Comparison of ENCODE assay signal across 28 mouse cellular contexts in the genomic region with DNA sequence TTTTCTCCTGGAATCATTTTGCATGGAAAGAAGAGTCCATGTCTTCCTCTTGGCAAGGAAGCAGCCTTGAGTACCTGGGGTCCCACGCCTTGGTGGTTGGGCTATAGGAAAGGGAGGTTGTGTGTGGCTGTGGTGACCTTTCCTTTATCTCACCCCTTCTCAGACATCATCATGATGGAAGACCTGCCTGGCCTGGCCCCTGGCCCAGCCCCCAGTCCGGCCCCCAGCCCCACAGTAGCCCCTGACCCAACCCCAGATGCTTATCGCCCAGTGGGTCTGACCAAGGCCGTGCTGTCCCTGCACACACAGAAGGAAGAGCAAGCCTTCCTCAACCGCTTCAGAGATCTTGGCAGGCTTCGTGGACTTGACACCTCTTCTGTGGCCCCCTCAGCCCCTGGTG. TPM values are rescaled to one million over a fixed set of nuclear protein-coding genes. Genes with fewer than 3 reads are reported as not detected.
DNase-seq lines count a peak whose midpoint lies in the region; ATAC-seq and TF ChIP-seq lines count a peak whose summit lies in the region.
"Had no signal": no experiment of that assay in that cellular context is flagged by ENCODE, and none has a peak within 500 bp of the region (broad histone marks: within the 10 kb centered on the region; RNA-seq: fewer than 3 reads in every experiment).

No protein-coding gene starts in this region.

- TF ChIP-seq CTCF in midbrain, postnatal 0 days (IDR thresholded peaks at IDR 0.05) = no peak

- 0 out of 2 replicates have a peak overlapping the region, but pooled peaks have one; percentile 50 for H3K9ac ChIP-seq in heart, embryonic 13.5 days
- no peak overlapping the region for H3K9ac ChIP-seq in heart, embryonic 11.5 days (ENCODE audit: low read depth, low read length)
- 0 out of 2 replicates have a peak overlapping the region, but pooled peaks have one; percentile 12 for H3K9ac ChIP-seq in midbrain, embryonic 14.5 days (replicated peaks; ENCODE audit: low read length)
- H3K9ac ChIP-seq in midbrain, postnatal 0 days (replicated peaks; ENCODE audit: low read length, poor library complexity, severe bottlenecking) = no peak overlapping the region
- no peak overlapping the region for H3K9ac ChIP-seq in kidney, embryonic 16.5 days (replicated peaks; ENCODE audit: low read length)
- H3K9ac ChIP-seq: embryonic facial prominence, embryonic 13.5 days; hindbrain, embryonic 14.5 days; liver, embryonic 13.5 days; midbrain, embryonic 13.5 days; neural tube, embryonic 12.5 days had no signal

- no peak overlapping the region for H3K4me3 ChIP-seq in heart, embryonic 13.5 days
- no peak overlapping the region for H3K4me3 ChIP-seq in heart, embryonic 11.5 days (ENCODE audit: low read depth, low read length)
- no peak overlapping the region for H3K4me3 ChIP-seq in midbrain, embryonic 14.5 days (replicated peaks; ENCODE audit: low read depth, low read length)
- H3K4me3 ChIP-seq in midbrain, postnatal 0 days (ENCODE audit: low read depth, low read length) = no peak overlapping the region
- no peak overlapping the region for H3K4me3 ChIP-seq in kidney, embryonic 16.5 days (ENCODE audit: low read length)
- H3K4me3 ChIP-seq: embryonic facial prominence, embryonic 13.5 days; left cerebral cortex, adult 2 months; liver, embryonic 13.5 days; midbrain, embryonic 13.5 days; neural tube, embryonic 12.5 days had no signal

- peaks cover 95% of the 10 kb centered on the region for H3K36me3 ChIP-seq in heart, embryonic 13.5 days
- H3K36me3 ChIP-seq in heart, embryonic 11.5 days (ENCODE audit: control insufficient read depth, insufficient read depth, low read length) = peaks cover 43% of the 10 kb centered on the region
- peaks cover 88% of the 10 kb centered on the region for H3K36me3 ChIP-seq in midbrain, embryonic 14.5 days (ENCODE audit: control insufficient read depth, insufficient read depth, low read length)
- H3K36me3 ChIP-seq in midbrain, postnatal 0 days (ENCODE audit: insufficient read depth, low read length) = peaks cover 79% of the 10 kb centered on the region
- peaks cover 76% of the 10 kb centered on the region for H3K36me3 ChIP-seq in kidney, embryonic 16.5 days (ENCODE audit: insufficient read depth, low read length)

- no peaks in the 10 kb centered on the region for H3K27me3 ChIP-seq in heart, embryonic 13.5 days (replicated peaks)
- H3K27me3 ChIP-seq in heart, embryonic 11.5 days (ENCODE audit: control insufficient read depth, insufficient read depth, low read length) = no peaks in the 10 kb centered on the region
- H3K27me3 ChIP-seq in midbrain, embryonic 14.5 days (ENCODE audit: control insufficient read depth, insufficient read depth, low read length) = no peaks in the 10 kb centered on the region
- H3K27me3 ChIP-seq in midbrain, postnatal 0 days (ENCODE audit: insufficient read depth, low read length) = no peaks in the 10 kb centered on the region
- no peaks in the 10 kb centered on the region for H3K27me3 ChIP-seq in kidney, embryonic 16.5 days (ENCODE audit: insufficient read depth, low read length)
- H3K27me3 ChIP-seq: embryonic facial prominence, embryonic 13.5 days; liver, embryonic 13.5 days; midbrain, embryonic 13.5 days; neural tube, embryonic 12.5 days had no signal

- DNase-seq in cerebellum, adult 11 months = peak; percentile 13
- DNase-seq in cerebellum, postnatal 25 days = no peak
- DNase-seq in midbrain, embryonic 14.5 days = no peak
- DNase-seq in midbrain, postnatal 0 days (ENCODE audit: low spot score) = no peak
- DNase-seq: adrenal gland, postnatal 10 days; gastrocnemius, postnatal 25 days; liver, embryonic 13.5 days; lung, adult 2 months; lung, postnatal 10 days; right cerebral cortex, adult 18-20 months; thymus, adult 18-20 months; thymus, postnatal 25 days had no signal

- H3K4me1 ChIP-seq in heart, embryonic 13.5 days = peaks cover 19% of the 10 kb centered on the region
- peaks cover 9% of the 10 kb centered on the region for H3K4me1 ChIP-seq in heart, embryonic 11.5 days (ENCODE audit: control insufficient read depth, insufficient read depth, low read length)
- peaks cover 4% of the 10 kb centered on the region for H3K4me1 ChIP-seq in midbrain, embryonic 14.5 days (ENCODE audit: control insufficient read depth, insufficient read depth, low read length)
- peaks cover 6% of the 10 kb centered on the region; the same call in 1 of the 2 replicates for H3K4me1 ChIP-seq in midbrain, postnatal 0 days (ENCODE audit: insufficient read depth, low read length)
- H3K4me1 ChIP-seq in kidney, embryonic 16.5 days (ENCODE audit: insufficient read depth, low read length) = peaks cover 10% of the 10 kb centered on the region

- WGBS in heart, embryonic 13.5 days = 82% methylated on average over 6 of the region's 6 CpGs
- whole genome bisulfite sequencing in heart, embryonic 11.5 days (ENCODE audit: insufficient replicate concordance) = 87% methylated on average over 6 of the region's 6 CpGs
- WGBS in midbrain, embryonic 14.5 days = 91% methylated on average over 6 of the region's 6 CpGs
- WGBS in midbrain, postnatal 0 days = 91% methylated on average over 6 of the region's 6 CpGs
- 87% methylated on average over 6 of the region's 6 CpGs for WGBS in kidney, embryonic 16.5 days

- no peak overlapping the region for H3K27ac ChIP-seq in heart, embryonic 13.5 days (replicated peaks)
- no peak overlapping the region for H3K27ac ChIP-seq in heart, embryonic 11.5 days (ENCODE audit: low read depth, low read length)
- H3K27ac ChIP-seq in midbrain, embryonic 14.5 days (replicated peaks; ENCODE audit: low read depth, low read length) = no peak overlapping the region
- no peak overlapping the region for H3K27ac ChIP-seq in midbrain, postnatal 0 days (ENCODE audit: low read depth, low read length)
- H3K27ac ChIP-seq in kidney, embryonic 16.5 days (ENCODE audit: low read length) = no peak overlapping the region
- H3K27ac ChIP-seq: embryonic facial prominence, embryonic 13.5 days; hindbrain, embryonic 14.5 days; left cerebral cortex, adult 2 months; liver, embryonic 13.5 days; macrophage; midbrain, embryonic 13.5 days; neural tube, embryonic 12.5 days had no signal

- H3K4me2 ChIP-seq in heart, embryonic 13.5 days = no peak overlapping the region
- H3K4me2 ChIP-seq in heart, embryonic 11.5 days = no peak overlapping the region
- no peak overlapping the region for H3K4me2 ChIP-seq in midbrain, embryonic 14.5 days (ENCODE audit: low read length)
- H3K4me2 ChIP-seq in midbrain, postnatal 0 days (ENCODE audit: low read depth, low read length, poor library complexity, severe bottlenecking) = no peak overlapping the region
- no peak overlapping the region for H3K4me2 ChIP-seq in kidney, embryonic 16.5 days (replicated peaks; ENCODE audit: low read depth, low read length)
- H3K4me2 ChIP-seq: embryonic facial prominence, embryonic 13.5 days; hindbrain, embryonic 14.5 days; liver, embryonic 13.5 days; midbrain, embryonic 13.5 days; neural tube, embryonic 12.5 days had no signal

- ATAC-seq in heart, embryonic 13.5 days (ENCODE audit: extremely low read depth, insufficient number of reproducible peaks, low FRiP score, low TSS enrichment) = no peak
- ATAC-seq in heart, embryonic 11.5 days (replicated peaks; ENCODE audit: insufficient number of reproducible peaks, low FRiP score, low TSS enrichment) = no peak
- ATAC-seq in midbrain, embryonic 14.5 days (ENCODE audit: low FRiP score, low TSS enrichment) = no peak
- ATAC-seq in midbrain, postnatal 0 days (ENCODE audit: low FRiP score) = no peak
- ATAC-seq in kidney, embryonic 16.5 days (ENCODE audit: low FRiP score, low TSS enrichment) = no peak
- ATAC-seq: inflammation-experienced regulatory T-cells, adult 6 months; midbrain, embryonic 13.5 days had no signal

- H3K9me3 ChIP-seq in heart, embryonic 13.5 days = no peaks in the 10 kb centered on the region
- no peaks in the 10 kb centered on the region for H3K9me3 ChIP-seq in heart, embryonic 11.5 days (replicated peaks; ENCODE audit: control insufficient read depth, low read length)
- no peaks in the 10 kb centered on the region for H3K9me3 ChIP-seq in midbrain, embryonic 14.5 days (ENCODE audit: control insufficient read depth, low read length)
- no peaks in the 10 kb centered on the region for H3K9me3 ChIP-seq in midbrain, postnatal 0 days (ENCODE audit: low read length)
- no peaks in the 10 kb centered on the region for H3K9me3 ChIP-seq in kidney, embryonic 16.5 days (ENCODE audit: low read length)
- H3K9me3 ChIP-seq: embryonic facial prominence, embryonic 13.5 days; G1E; liver, embryonic 13.5 days; midbrain, embryonic 13.5 days; neural tube, embryonic 12.5 days had no signal

RNA-seq across cellular contexts. Expression of a gene that starts 10.2 kb away (rescaled TPM):
- polyA plus RNA-seq in heart, embryonic 13.5 days (2015; fragmentation: Nextera tagmentation; extraction: Ambion mirVana) = 8.6 and 9.0 TPM in 2 replicates
- 6.2 and 6.3 TPM in 2 replicates for polyA plus RNA-seq in heart, embryonic 11.5 days (2014; fragmentation: Nextera tagmentation; extraction: Ambion mirVana)
- 9.3 and 13.1 TPM in 2 replicates for polyA plus RNA-seq in midbrain, embryonic 14.5 days (2014; fragmentation: Nextera tagmentation; extraction: Ambion mirVana)
- total RNA-seq in midbrain, postnatal 0 days (2014; rRNA removed) = 28.5 and 47.1 TPM in 2 replicates
- polyA plus RNA-seq in midbrain, postnatal 0 days (2015; fragmentation: Nextera tagmentation; extraction: Ambion mirVana) = 11.8 and 15.4 TPM in 2 replicates
- 11.4 and 15.6 TPM in 2 replicates for polyA plus RNA-seq in kidney, embryonic 16.5 days (2015; fragmentation: Nextera tagmentation; extraction: Ambion mirVana)

RNA-seq across cellular contexts. Expression of a gene that starts 15.0 kb away (rescaled TPM):
- polyA plus RNA-seq in heart, embryonic 13.5 days (2015; fragmentation: Nextera tagmentation; extraction: Ambion mirVana) = 0.47 and 0.67 TPM in 2 replicates
- 0.35 and 0.64 TPM in 2 replicates for polyA plus RNA-seq in heart, embryonic 11.5 days (2014; fragmentation: Nextera tagmentation; extraction: Ambion mirVana)
- polyA plus RNA-seq in midbrain, embryonic 14.5 days (2014; fragmentation: Nextera tagmentation; extraction: Ambion mirVana) = 0.26 and 0.78 TPM in 2 replicates
- total RNA-seq in midbrain, postnatal 0 days (2014; rRNA removed) = 1.2 and 2.1 TPM in 2 replicates
- polyA plus RNA-seq in midbrain, postnatal 0 days (2015; fragmentation: Nextera tagmentation; extraction: Ambion mirVana) = 1.7 and 2.0 TPM in 2 replicates
- polyA plus RNA-seq in kidney, embryonic 16.5 days (2015; fragmentation: Nextera tagmentation; extraction: Ambion mirVana) = 0.39 and 0.51 TPM in 2 replicates
- total RNA-seq: common myeloid progenitor, adult 5-6 weeks; gastrocnemius, postnatal 25 days; heart, postnatal 36 days; megakaryocyte-erythroid progenitor cell, adult 5-6 weeks had no signal
- polyA plus RNA-seq: inflammation-experienced regulatory T-cells, adult 6 months; macrophage had no signal

RNA-seq across cellular contexts. Expression of a gene that starts 16.9 kb away (rescaled TPM):
- polyA plus RNA-seq in heart, embryonic 13.5 days (2015; fragmentation: Nextera tagmentation; extraction: Ambion mirVana) = 79.5 and 82.1 TPM in 2 replicates
- polyA plus RNA-seq in heart, embryonic 11.5 days (2014; fragmentation: Nextera tagmentation; extraction: Ambion mirVana) = 89.7 and 94.7 TPM in 2 replicates
- polyA plus RNA-seq in midbrain, embryonic 14.5 days (2014; fragmentation: Nextera tagmentation; extraction: Ambion mirVana) = 258 and 260 TPM in 2 replicates
- total RNA-seq in midbrain, postnatal 0 days (2014; rRNA removed) = 144 and 157 TPM in 2 replicates
- polyA plus RNA-seq in midbrain, postnatal 0 days (2015; fragmentation: Nextera tagmentation; extraction: Ambion mirVana) = 591 and 600 TPM in 2 replicates
- polyA plus RNA-seq in kidney, embryonic 16.5 days (2015; fragmentation: Nextera tagmentation; extraction: Ambion mirVana) = 81.5 and 114 TPM in 2 replicates

RNA-seq across cellular contexts. Expression of a gene that starts 17.2 kb away (rescaled TPM):
- 0.41 and 0.60 TPM in 2 replicates for polyA plus RNA-seq in heart, embryonic 13.5 days (2015; fragmentation: Nextera tagmentation; extraction: Ambion mirVana)
- polyA plus RNA-seq in heart, embryonic 11.5 days (2014; fragmentation: Nextera tagmentation; extraction: Ambion mirVana) = 0.32 and 0.49 TPM in 2 replicates
- 0.22 and 0.23 TPM in 2 replicates for polyA plus RNA-seq in midbrain, embryonic 14.5 days (2014; fragmentation: Nextera tagmentation; extraction: Ambion mirVana)
- total RNA-seq in midbrain, postnatal 0 days (2014; rRNA removed) = 1.0 and 1.6 TPM in 2 replicates
- 1.2 and 1.4 TPM in 2 replicates for polyA plus RNA-seq in midbrain, postnatal 0 days (2015; fragmentation: Nextera tagmentation; extraction: Ambion mirVana)
- 0.33 and 0.42 TPM in 2 replicates for polyA plus RNA-seq in kidney, embryonic 16.5 days (2015; fragmentation: Nextera tagmentation; extraction: Ambion mirVana)
- total RNA-seq: common myeloid progenitor, adult 5-6 weeks; megakaryocyte-erythroid progenitor cell, adult 5-6 weeks had no signal
- polyA plus RNA-seq: forebrain, embryonic 11.5 days; liver, embryonic 13.5 days; midbrain, embryonic 13.5 days; neural tube, embryonic 12.5 days had no signal

RNA-seq across cellular contexts. Expression of a gene that starts 20.5 kb away (rescaled TPM):
- polyA plus RNA-seq in heart, embryonic 13.5 days (2015; fragmentation: Nextera tagmentation; extraction: Ambion mirVana) = 0.13 and 0.14 TPM in 2 replicates
- polyA plus RNA-seq in heart, embryonic 11.5 days (2014; fragmentation: Nextera tagmentation; extraction: Ambion mirVana) = 0.37 and 0.39 TPM in 2 replicates
- polyA plus RNA-seq in midbrain, embryonic 14.5 days (2014; fragmentation: Nextera tagmentation; extraction: Ambion mirVana) = 2.8 and 3.2 TPM in 2 replicates
- 16.3 and 19.4 TPM in 2 replicates for total RNA-seq in midbrain, postnatal 0 days (2014; rRNA removed)
- 17.8 and 21.4 TPM in 2 replicates for polyA plus RNA-seq in midbrain, postnatal 0 days (2015; fragmentation: Nextera tagmentation; extraction: Ambion mirVana)
- 0.32 and 0.76 TPM in 2 replicates for polyA plus RNA-seq in kidney, embryonic 16.5 days (2015; fragmentation: Nextera tagmentation; extraction: Ambion mirVana)
- total RNA-seq: common myeloid progenitor, adult 5-6 weeks; gastrocnemius, postnatal 25 days; heart, adult 8-10 months; heart, postnatal 36 days; megakaryocyte-erythroid progenitor cell, adult 5-6 weeks had no signal
- polyA plus RNA-seq: forebrain, embryonic 11.5 days; G1E; liver, embryonic 13.5 days; macrophage; neural tube, embryonic 12.5 days had no signal

Comparison
In these comparisons a context has a peak if more than half of its experiments do, and no peak if none do; other contexts are left out.
1. H3K9ac ChIP-seq: peak in heart, embryonic 13.5 days (single experiment) and midbrain, embryonic 14.5 days (single experiment); none in heart, embryonic 11.5 days (single experiment), midbrain, postnatal 0 days (single experiment) and kidney, embryonic 16.5 days (single experiment).